ENCODE assay signal across 22 mouse cellular contexts in the genomic region with DNA sequence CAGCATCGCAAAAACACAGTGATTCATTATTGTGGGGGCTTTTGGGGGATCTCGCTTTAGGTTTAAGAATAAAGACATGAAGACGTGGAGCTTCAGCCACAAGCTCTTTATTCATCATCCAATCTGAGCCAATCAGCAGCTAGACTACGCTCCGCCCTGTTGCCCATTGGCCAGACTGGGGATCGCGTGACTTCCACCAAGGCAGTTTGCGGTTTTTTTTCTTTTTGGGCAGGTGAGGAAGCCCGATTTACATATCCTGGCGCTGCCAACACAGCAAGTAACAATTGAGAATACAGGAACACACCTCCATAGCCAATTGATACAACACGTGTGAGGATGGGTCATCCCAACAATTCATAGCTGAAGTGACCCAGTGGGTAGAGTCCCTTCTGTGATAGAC. TPM values are rescaled to one million over a fixed set of nuclear protein-coding genes. Genes with fewer than 3 reads are reported as not detected.
DNase-seq lines count a peak whose midpoint lies in the region; ATAC-seq and TF ChIP-seq lines count a peak whose summit lies in the region.
"Had no signal": no experiment of that assay in that cellular context is flagged by ENCODE, and none has a peak within 500 bp of the region (broad histone marks: within the 10 kb centered on the region; RNA-seq: fewer than 3 reads in every experiment).

No protein-coding gene starts in this region.

- H3K9ac ChIP-seq in forebrain, embryonic 12.5 days = no peak overlapping the region
- H3K9ac ChIP-seq in hindbrain, embryonic 13.5 days = no peak overlapping the region
- H3K9ac ChIP-seq: embryonic facial prominence, embryonic 12.5 days; forebrain, embryonic 15.5 days; forebrain, postnatal 0 days had no signal

- TF ChIP-seq CTCF in testis, adult 2 months (IDR thresholded peaks at IDR 0.05; ENCODE audit: control insufficient read depth, insufficient read depth, insufficient replicate concordance, low read depth, low read length) = no peak

- H3K4me1 ChIP-seq in testis, adult 2 months (ENCODE audit: control insufficient read depth, insufficient read depth, low read length) = peaks cover 15% of the 10 kb centered on the region
- peaks cover 13% of the 10 kb centered on the region for H3K4me1 ChIP-seq in forebrain, embryonic 12.5 days
- H3K4me1 ChIP-seq in hindbrain, embryonic 13.5 days (replicated peaks) = peaks cover 20% of the 10 kb centered on the region

- ATAC-seq in forebrain, embryonic 12.5 days (ENCODE audit: low FRiP score) = no peak
- no peak for ATAC-seq in hindbrain, embryonic 13.5 days (ENCODE audit: low FRiP score)
- ATAC-seq: activated CD4-positive, CD25-positive, alpha-beta regulatory T cell, adult 4 months; CD4-positive, CD25-positive, alpha-beta regulatory T cell, adult 4 months; forebrain, embryonic 15.5 days; forebrain, postnatal 0 days; Patski had no signal

- no peaks in the 10 kb centered on the region for H3K9me3 ChIP-seq in forebrain, embryonic 12.5 days
- H3K9me3 ChIP-seq in hindbrain, embryonic 13.5 days = no peaks in the 10 kb centered on the region
- H3K9me3 ChIP-seq: embryonic facial prominence, embryonic 10.5 days; embryonic facial prominence, embryonic 12.5 days; forebrain, embryonic 15.5 days; G1E had no signal

- no peak for DNase-seq in testis, postnatal 14 days (ENCODE audit: low spot score)
- peak; percentile 89 for DNase-seq in R1 (ENCODE audit: low read depth, low spot score)
- DNase-seq: adrenal gland, adult 8-10 months; adrenal gland, postnatal 14 days; B cell, adult 2 months; cerebellum, adult 11-12 months; cerebellum, adult 2 months; cerebellum, adult 9-10 months; cerebellum, postnatal 10 days; cerebellum, postnatal 25 days; forebrain, postnatal 0 days had no signal

- no peak overlapping the region for H3K4me2 ChIP-seq in forebrain, embryonic 12.5 days
- no peak overlapping the region for H3K4me2 ChIP-seq in hindbrain, embryonic 13.5 days
- H3K4me2 ChIP-seq: embryonic facial prominence, embryonic 12.5 days; forebrain, embryonic 15.5 days had no signal

- H3K4me3 ChIP-seq in testis, adult 2 months (ENCODE audit: control insufficient read depth, low read depth, low read length) = 0 out of 2 replicates have a peak overlapping the region, but pooled peaks have one; percentile 2
- H3K4me3 ChIP-seq in forebrain, embryonic 12.5 days (replicated peaks) = no peak overlapping the region
- no peak overlapping the region for H3K4me3 ChIP-seq in hindbrain, embryonic 13.5 days
- H3K4me3 ChIP-seq: embryonic facial prominence, embryonic 10.5 days; embryonic facial prominence, embryonic 12.5 days; forebrain, embryonic 15.5 days had no signal

- no peaks in the 10 kb centered on the region for H3K36me3 ChIP-seq in testis, adult 2 months (ENCODE audit: control insufficient read depth, insufficient read depth, low read length)
- peaks cover 21% of the 10 kb centered on the region for H3K36me3 ChIP-seq in forebrain, embryonic 12.5 days (replicated peaks)
- H3K36me3 ChIP-seq in hindbrain, embryonic 13.5 days = peaks cover 28% of the 10 kb centered on the region

- WGBS in forebrain, embryonic 12.5 days = 95% methylated on average over 11 of the region's 11 CpGs
- WGBS in hindbrain, embryonic 13.5 days = 95% methylated on average over 11 of the region's 11 CpGs

- no peak overlapping the region for H3K27ac ChIP-seq in testis, adult 2 months (ENCODE audit: control insufficient read depth, insufficient read depth, low read depth, low read length)
- no peak overlapping the region for H3K27ac ChIP-seq in forebrain, embryonic 12.5 days
- no peak overlapping the region for H3K27ac ChIP-seq in hindbrain, embryonic 13.5 days
- H3K27ac ChIP-seq: embryonic facial prominence, embryonic 10.5 days; embryonic facial prominence, embryonic 12.5 days; forebrain, embryonic 15.5 days had no signal

- TF ChIP-seq POLR2A in testis, adult 2 months (IDR thresholded peaks at IDR 0.05; ENCODE audit: control insufficient read depth, low read depth, low read length) = no peak

- no peaks in the 10 kb centered on the region for H3K27me3 ChIP-seq in testis, adult 2 months (ENCODE audit: control insufficient read depth, insufficient read depth, low read length)
- no peaks in the 10 kb centered on the region for H3K27me3 ChIP-seq in forebrain, embryonic 12.5 days
- H3K27me3 ChIP-seq in hindbrain, embryonic 13.5 days = 0 out of 2 replicates have a peak, but pooled peaks cover 3% of the 10 kb centered on the region
- H3K27me3 ChIP-seq: CH12.LX; embryonic facial prominence, embryonic 12.5 days; forebrain, embryonic 15.5 days; Patski had no signal

RNA-seq across cellular contexts. Expression of gene Cstb, which starts 2.6 kb away (rescaled TPM):
- 17.6 and 20.3 TPM in 2 replicates for polyA plus RNA-seq in testis, adult 2 months (2012; rRNA removed)
- polyA plus RNA-seq in forebrain, embryonic 12.5 days (2016; fragmentation: Nextera tagmentation; extraction: Ambion mirVana) = 118 and 120 TPM in 2 replicates
- 93.9 and 105 TPM in 2 replicates for polyA plus RNA-seq in hindbrain, embryonic 13.5 days (2015; fragmentation: Nextera tagmentation; extraction: Ambion mirVana)

RNA-seq across cellular contexts. Expression of gene Rrp1, which starts 15.2 kb away (rescaled TPM):
- polyA plus RNA-seq in testis, adult 2 months (2012; rRNA removed) = 349 and 360 TPM in 2 replicates
- polyA plus RNA-seq in forebrain, embryonic 12.5 days (2016; fragmentation: Nextera tagmentation; extraction: Ambion mirVana) = 326 and 329 TPM in 2 replicates
- polyA plus RNA-seq in hindbrain, embryonic 13.5 days (2015; fragmentation: Nextera tagmentation; extraction: Ambion mirVana) = 385 and 394 TPM in 2 replicates

RNA-seq across cellular contexts. Expression of gene Pdxk, which starts 36.7 kb away (rescaled TPM):
- 3.9 and 4.1 TPM in 2 replicates for polyA plus RNA-seq in testis, adult 2 months (2012; rRNA removed)
- 9.0 and 10.0 TPM in 2 replicates for polyA plus RNA-seq in forebrain, embryonic 12.5 days (2016; fragmentation: Nextera tagmentation; extraction: Ambion mirVana)
- 19.2 and 20.1 TPM in 2 replicates for polyA plus RNA-seq in hindbrain, embryonic 13.5 days (2015; fragmentation: Nextera tagmentation; extraction: Ambion mirVana)
